Mouse (Mus musculus) embryonic facial prominence, embryonic 14.5 days (tissue): ENCODE data around the gene Shcbp1. TPM values are rescaled to one million over a fixed set of nuclear protein-coding genes. Genes with fewer than 3 reads are reported as not detected.

Experiments
- ATAC-seq: fragments of 200-750 bp; cut with Nextera tagmentation; 2 replicates; pipeline ENCODE4 v1.8.0; 2017; ENCODE audit warnings: low read depth, moderate number of reproducible peaks, moderate TSS enrichment
- DNase-seq: peaks from one replicate; pipeline ENCODE4 v3.0.0-alpha.2; 2015; ENCODE audit warnings: low spot score
- H3K27ac ChIP-seq: fragments of 300-500 bp; sonication (generic); replicated peaks from 2 replicates; pipeline ENCODE4 v1.5.1; 2014; ENCODE audit warnings: low read depth, mild to moderate bottlenecking, low read length, moderate library complexity
- H3K27me3 ChIP-seq: fragments of 300-500 bp; sonication (generic); replicated peaks from 2 replicates; pipeline ENCODE4 v1.6.1; 2014; ENCODE audit warnings: low read length; ENCODE audit not compliant: control insufficient read depth, insufficient read depth
- H3K36me3 ChIP-seq: fragments of 300-500 bp; sonication (generic); 2 replicates; pipeline ENCODE4 v1.6.1; 2014; ENCODE audit warnings: low read length, mixed read lengths; ENCODE audit not compliant: control insufficient read depth, insufficient read depth
- H3K4me1 ChIP-seq: fragments of 300-500 bp; sonication (generic); 2 replicates; pipeline ENCODE4 v1.6.1; 2014; ENCODE audit warnings: antibody characterized with exemption, low read length; ENCODE audit not compliant: control insufficient read depth, insufficient read depth
- H3K4me2 ChIP-seq: fragments of 300-500 bp; sonication (generic); 2 replicates; pipeline ENCODE4 v1.6.1; 2014; ENCODE audit warnings: low read depth, mild to moderate bottlenecking, low read length, moderate library complexity, mixed read lengths
- H3K4me3 ChIP-seq: fragments of 300-500 bp; sonication (generic); 2 replicates; pipeline ENCODE4 v1.5.1; 2014; ENCODE audit warnings: low read depth, mild to moderate bottlenecking, low read length
- H3K9ac ChIP-seq: fragments of 300-500 bp; sonication (generic); 2 replicates; pipeline ENCODE4 v1.6.1; 2014; ENCODE audit warnings: low read depth, mild to moderate bottlenecking, low read length, moderate library complexity, mixed read lengths
- H3K9me3 ChIP-seq: fragments of 300-500 bp; sonication (generic); 2 replicates; pipeline ENCODE4 v1.6.1; 2016; ENCODE audit warnings: low read length; ENCODE audit not compliant: control insufficient read depth
- WGBS: fragments of 180-500 bp; shearing (Covaris S2); extraction: QIAGEN DNeasy Blood & Tissue Kit; methylation state at CpG from one replicate; pipeline ENCODE4 v1.1.7; 2014; 5-methylcytosine and 5-hydroxymethylcytosine counted together
- polyA plus RNA-seq: library from polyadenylated mRNA; unstranded; fragments of >200 nt; fragmentation: Nextera tagmentation; extraction: Ambion mirVana; gene quantifications from 2 replicates; pipeline ENCODE4 v1.2.1, GENCODE M21; 2014

Gene Shcbp1
- 46.6 and 58.2 TPM in 2 replicates for polyA plus RNA-seq

DNA sequence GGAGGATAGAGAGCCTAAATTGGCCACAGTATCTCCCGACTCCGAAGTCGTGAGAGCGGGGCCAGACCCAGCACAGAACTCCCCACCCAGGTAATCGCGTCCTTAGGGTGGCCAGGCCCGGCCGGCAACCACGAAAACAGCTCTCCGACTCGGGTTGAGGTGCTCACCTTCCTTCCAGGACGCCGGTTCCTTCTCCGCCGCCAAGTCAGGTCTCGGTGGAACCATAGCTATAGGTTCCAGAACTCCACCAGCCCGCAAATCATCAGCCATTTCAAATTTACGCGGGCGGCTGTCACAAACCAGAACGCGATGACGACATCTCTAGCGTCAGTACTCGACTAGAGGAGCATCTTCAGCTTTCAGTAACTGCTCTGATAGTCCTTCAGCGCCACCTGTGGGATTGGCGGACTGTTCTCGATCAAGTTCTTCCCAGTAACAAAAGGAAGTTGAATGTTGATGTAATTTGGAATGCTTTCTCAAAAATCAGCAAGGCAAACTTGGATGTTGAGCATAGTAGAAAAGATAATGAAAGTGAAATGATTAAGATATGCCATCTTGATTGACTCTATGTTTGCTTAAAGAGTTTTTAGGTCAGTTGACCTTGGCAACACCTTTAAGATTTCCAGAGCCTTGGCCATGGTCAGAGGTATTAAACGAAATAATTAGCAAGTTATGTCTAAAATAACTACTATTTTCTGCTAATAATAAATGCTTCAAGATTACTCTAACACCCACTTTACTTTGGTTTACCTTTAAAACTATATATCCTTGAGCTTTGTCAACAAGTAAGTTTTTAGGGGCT, at the start of gene Shcbp1:
TSS of gene Shcbp1 (minus strand) at position 314 of the 802 bp plus-strand sequence.
- Histone ChIP-seq H3K27me3 (no peaks in the 10 kb centered on the region), H3K9me3 (no peaks in the 10 kb centered on the region), H3K4me1 (0 out of 2 replicates have a peak, but pooled peaks cover 4% of the 10 kb centered on the region), H3K4me2 (peak within 1 kb of the TSS; percentile 78), H3K27ac (no peak within 1 kb of the TSS), H3K4me3 (peak within 1 kb of the TSS; percentile 77), H3K36me3 (no peaks in the 10 kb centered on the region), H3K9ac (peak within 1 kb of the TSS; percentile 78)
- ATAC-seq (peak; percentile 95), DNase-seq (peak; percentile 98)
- 4% methylated on average over 29 of the region's 29 CpGs for WGBS

DNA sequence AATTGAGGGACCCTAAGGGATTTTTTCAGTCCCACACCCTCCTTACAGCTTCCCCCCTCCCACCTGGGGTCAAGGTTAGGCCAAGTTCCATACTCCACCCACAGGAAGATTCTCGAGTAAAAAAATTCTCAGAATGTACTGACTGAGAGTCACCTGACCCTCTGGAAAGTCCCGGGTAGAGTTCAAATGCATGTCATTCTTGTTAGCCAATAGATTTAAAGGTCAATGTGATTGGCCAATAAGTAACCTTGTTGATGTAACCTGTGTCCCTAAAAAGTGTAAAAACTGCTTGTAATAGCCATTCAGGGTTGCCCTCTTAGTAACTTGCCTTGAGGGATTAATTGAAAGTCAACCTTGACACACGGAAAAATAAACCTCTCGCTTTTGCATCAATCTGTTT, 29.5 kb upstream of the Shcbp1 start:
- no peak overlapping the region for H3K4me3 ChIP-seq
- H3K36me3 ChIP-seq = no peaks in the 10 kb centered on the region
- ATAC-seq (no peak), DNase-seq (no peak)
- H3K4me2 ChIP-seq = no peak overlapping the region
- H3K9me3 ChIP-seq = no peaks in the 10 kb centered on the region
- no peak overlapping the region for H3K27ac ChIP-seq
- no peaks in the 10 kb centered on the region for H3K4me1 ChIP-seq
- 79% methylated on average over 4 of the region's 4 CpGs for WGBS
- no peak overlapping the region for H3K9ac ChIP-seq
- H3K27me3 ChIP-seq = no peaks in the 10 kb centered on the region

DNA sequence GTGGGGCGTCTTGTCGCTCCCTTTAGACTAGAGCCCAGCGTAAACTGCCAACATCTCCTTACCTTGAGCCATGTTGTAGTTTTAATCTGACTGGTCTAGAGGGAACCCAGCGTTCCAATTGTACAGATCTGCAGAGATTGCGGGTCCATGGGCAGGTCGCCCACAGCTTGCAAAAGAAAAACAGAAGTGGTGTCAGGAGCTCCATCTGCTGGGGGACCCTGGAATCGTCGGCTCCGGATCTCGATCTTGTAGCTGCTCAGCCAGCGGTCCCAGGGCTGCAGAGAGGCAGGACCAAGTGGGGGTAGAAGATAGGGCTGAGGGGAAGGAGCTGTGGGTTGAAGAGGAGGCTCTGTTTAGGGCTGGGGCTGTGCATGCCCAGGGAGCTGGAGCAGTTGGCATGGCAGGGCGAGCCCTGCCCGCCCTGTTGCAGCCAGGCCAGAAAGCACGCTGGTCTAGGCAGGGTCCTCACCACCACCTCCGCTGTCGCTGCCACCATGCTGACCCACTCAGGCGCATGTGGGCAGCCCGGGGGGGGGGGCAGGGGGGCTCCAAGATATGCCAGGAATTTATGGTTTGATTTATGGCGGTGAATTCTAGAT, 21.3 kb upstream of the Shcbp1 start:
- Histone ChIP-seq H3K36me3 (no peaks in the 10 kb centered on the region), H3K9ac (no peak overlapping the region), H3K4me1 (no peaks in the 10 kb centered on the region), H3K27ac (no peak overlapping the region), H3K9me3 (no peaks in the 10 kb centered on the region), H3K4me3 (no peak overlapping the region), H3K27me3 (no peaks in the 10 kb centered on the region), H3K4me2 (no peak overlapping the region)
- WGBS = 61% methylated on average over 16 of the region's 19 CpGs
- DNase-seq (peak; percentile 14), ATAC-seq (peak; percentile 22; the same call in 1 of the 2 replicates)

DNA sequence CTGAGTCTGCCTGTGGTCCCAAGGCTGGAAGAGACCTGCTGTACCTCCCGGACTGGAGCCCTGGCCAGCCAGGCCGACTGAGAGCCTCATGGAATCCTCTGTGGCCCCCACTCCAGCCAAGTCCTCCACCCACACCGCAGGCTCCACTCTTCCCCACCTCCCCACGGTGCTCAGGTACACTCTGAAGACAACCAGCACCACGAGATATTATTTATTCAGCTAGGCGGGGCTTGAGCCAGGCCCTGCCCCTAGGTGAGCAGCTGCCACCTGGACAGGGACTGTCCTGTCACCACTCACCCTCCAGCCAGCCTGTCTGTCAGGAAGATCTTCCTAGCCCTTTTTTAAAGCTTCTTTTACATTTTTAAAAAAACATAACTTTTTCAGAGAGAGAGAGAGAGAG, 1.1 kb downstream of the Shcbp1 start:
- Histone ChIP-seq H3K4me2 (peak overlapping the region; percentile 78), H3K36me3 (no peaks in the 10 kb centered on the region), H3K27me3 (no peaks in the 10 kb centered on the region), H3K9me3 (no peaks in the 10 kb centered on the region), H3K9ac (peak overlapping the region; percentile 78; the same call in 1 of the 2 replicates), H3K4me3 (peak overlapping the region; percentile 77), H3K27ac (no peak overlapping the region), H3K4me1 (0 out of 2 replicates have a peak, but pooled peaks cover 4% of the 10 kb centered on the region)
- DNase-seq (no peak), ATAC-seq (no peak)
- WGBS = 81% methylated on average over 6 of the region's 6 CpGs

DNA sequence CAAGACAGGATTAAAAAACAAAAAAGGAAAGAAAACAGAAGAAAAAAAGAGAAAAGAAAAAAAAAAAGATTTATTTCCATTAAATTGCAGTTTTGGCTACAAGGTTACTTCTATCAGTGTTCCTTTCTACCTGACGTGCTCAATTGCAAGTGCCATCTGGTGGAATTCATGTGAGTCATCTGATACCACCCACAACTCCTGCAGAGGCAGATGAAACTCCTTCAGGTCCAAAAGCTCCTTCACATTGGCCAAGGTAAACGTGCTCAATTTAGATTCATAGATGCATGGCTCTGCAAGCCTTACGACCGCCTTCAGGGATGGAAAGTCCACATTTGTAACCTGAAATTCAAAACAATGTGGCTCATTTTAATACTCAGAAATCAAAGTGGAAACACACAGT, 14.6 kb downstream of the Shcbp1 start:
- DNase-seq (no peak), ATAC-seq (no peak)
- Histone ChIP-seq H3K9me3 (no peaks in the 10 kb centered on the region), H3K9ac (no peak overlapping the region), H3K4me3 (no peak overlapping the region), H3K27me3 (no peaks in the 10 kb centered on the region), H3K36me3 (peaks cover 8% of the 10 kb centered on the region), H3K27ac (no peak overlapping the region), H3K4me1 (no peaks in the 10 kb centered on the region), H3K4me2 (no peak overlapping the region)
- 91% methylated on average over 4 of the region's 4 CpGs for WGBS

DNA sequence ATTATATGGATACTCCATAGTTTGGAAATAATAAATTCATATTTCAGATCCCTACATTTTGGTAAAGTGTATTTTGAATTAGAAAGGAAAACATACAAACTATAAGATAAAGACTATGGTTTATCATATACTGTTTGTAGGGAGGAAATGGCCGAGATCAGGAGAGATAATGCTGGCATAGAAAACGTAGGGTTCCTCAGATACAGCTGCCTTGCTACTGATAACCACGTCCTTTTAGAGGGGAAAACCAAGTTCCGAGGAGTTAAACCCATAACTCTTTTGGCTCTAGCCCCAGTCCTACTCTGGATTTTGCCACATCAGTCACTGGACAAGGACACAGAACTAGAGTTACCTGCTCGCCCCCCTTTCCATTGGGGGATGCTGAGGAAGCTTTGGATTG, 26.3 kb downstream of the Shcbp1 start:
- 85% methylated on average over 5 of the region's 5 CpGs for WGBS
- Histone ChIP-seq H3K27me3 (no peaks in the 10 kb centered on the region), H3K9ac (no peak overlapping the region), H3K27ac (no peak overlapping the region), H3K9me3 (no peaks in the 10 kb centered on the region), H3K4me1 (no peaks in the 10 kb centered on the region), H3K4me2 (no peak overlapping the region), H3K36me3 (0 out of 2 replicates have a peak, but pooled peaks cover 3% of the 10 kb centered on the region), H3K4me3 (no peak overlapping the region)
- DNase-seq (no peak), ATAC-seq (no peak)

DNA sequence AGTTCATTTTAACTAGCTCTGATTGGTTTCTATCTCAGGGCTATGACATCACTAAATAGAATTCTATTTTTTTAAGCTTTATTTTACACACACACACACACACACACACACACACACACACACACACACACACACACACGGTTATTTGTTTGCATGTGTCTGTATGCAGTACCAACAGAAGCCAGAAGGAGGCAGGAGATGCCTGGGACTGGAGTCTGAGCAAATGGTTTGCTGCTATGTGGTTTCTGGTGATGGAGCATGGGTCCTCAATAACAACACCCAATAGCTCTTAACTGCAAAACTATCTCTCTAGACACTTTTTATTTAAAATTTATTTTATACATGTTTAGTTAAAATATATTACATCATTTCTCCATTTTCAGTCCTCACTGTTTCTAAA, 48.4 kb downstream of the Shcbp1 start:
- H3K9me3 ChIP-seq = no peaks in the 10 kb centered on the region
- DNase-seq = no peak
- H3K4me1 ChIP-seq = no peaks in the 10 kb centered on the region
- no peak for ATAC-seq
- H3K27ac ChIP-seq = no peak overlapping the region
- peaks cover 1% of the 10 kb centered on the region for H3K36me3 ChIP-seq
- WGBS = 90% methylated on average over 1 of the region's 1 CpGs
- H3K4me2 ChIP-seq = no peak overlapping the region
- no peaks in the 10 kb centered on the region for H3K27me3 ChIP-seq
- H3K9ac ChIP-seq = no peak overlapping the region
- H3K4me3 ChIP-seq = no peak overlapping the region

DNA sequence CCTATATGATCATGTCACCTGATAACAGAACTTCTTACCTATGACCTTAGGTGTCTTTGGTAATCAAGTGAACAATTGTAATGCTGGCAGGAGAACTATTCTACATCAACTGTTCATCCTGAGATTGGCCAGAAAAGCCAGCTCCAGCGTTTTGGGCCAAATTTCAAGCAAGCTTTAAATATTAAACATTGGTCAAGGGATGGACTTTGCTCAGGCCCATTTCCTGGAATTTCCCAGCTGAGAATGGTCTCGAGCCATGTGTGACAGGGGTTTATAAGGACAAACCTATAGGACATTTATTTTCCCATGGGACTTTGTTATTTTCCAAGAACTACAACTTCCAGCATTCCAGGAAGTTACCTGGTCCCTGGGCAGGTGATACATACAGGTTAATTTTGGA, 63.8 kb downstream of the Shcbp1 start:
- H3K4me2 ChIP-seq = no peak overlapping the region
- no peak for ATAC-seq
- H3K9ac ChIP-seq = no peak overlapping the region
- H3K9me3 ChIP-seq = no peaks in the 10 kb centered on the region
- H3K4me3 ChIP-seq = no peak overlapping the region
- H3K27me3 ChIP-seq = no peaks in the 10 kb centered on the region
- 45% methylated on average over 2 of the region's 2 CpGs for WGBS
- H3K36me3 ChIP-seq = no peaks in the 10 kb centered on the region
- DNase-seq = no peak
- H3K27ac ChIP-seq = no peak overlapping the region
- H3K4me1 ChIP-seq = no peaks in the 10 kb centered on the region
